Mouse (Mus musculus): ENCODE measurements around the gene 4930453N24Rik. TPM values are rescaled to one million over a fixed set of nuclear protein-coding genes. Genes with fewer than 3 reads are reported as not detected.

4930453N24Rik gene
- polyA plus RNA-seq, 1 experiment: 16.3 TPM

DNA sequence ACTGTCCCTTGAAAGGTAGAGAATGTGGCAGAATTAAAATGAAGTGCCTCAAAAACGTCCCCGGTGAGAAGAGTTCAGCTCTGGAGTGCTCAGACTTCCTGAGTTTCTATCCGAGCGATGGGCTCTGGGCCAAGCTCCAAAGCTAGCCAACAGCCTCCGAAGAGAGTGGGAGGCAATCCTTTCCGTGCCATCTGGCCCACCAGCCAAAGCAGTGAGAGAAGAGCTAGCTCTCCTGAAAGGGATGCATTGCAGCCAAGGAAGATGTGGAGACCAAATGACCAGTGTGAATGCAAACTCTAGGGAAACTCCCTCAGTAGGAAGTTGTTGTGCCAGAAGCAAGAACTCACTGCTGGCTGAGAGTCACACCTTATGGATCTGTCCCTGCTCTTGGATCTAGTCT lies 59.1 kb downstream of the 4930453N24Rik start:
- no peak overlapping the region for H3ac ChIP-seq (ENCODE audit: control insufficient read depth, insufficient read length)
- no peak overlapping the region for H3K4me2 ChIP-seq (ENCODE audit: low read depth)
- no peaks in the 10 kb centered on the region for H3K79me2 ChIP-seq (ENCODE audit: control insufficient read depth, insufficient read depth)
- TF ChIP-seq MYOG (IDR thresholded peaks at IDR 0.05; ENCODE audit: control insufficient read depth in 1 of 3, insufficient read depth in 1 of 3, insufficient read length in 2 of 3, low read depth in 2 of 3): no peak
- TF ChIP-seq CEBPB (IDR thresholded peaks at IDR 0.05; ENCODE audit: insufficient read depth, poor library complexity, severe bottlenecking): no peak
- no peak for TF ChIP-seq SRF (IDR thresholded peaks at IDR 0.05; ENCODE audit: control insufficient read depth, insufficient read length, low read depth)
- TF ChIP-seq POLR2AphosphoS2 (IDR thresholded peaks at IDR 0.05; ENCODE audit: insufficient read length, low read depth): no peak
- TF ChIP-seq TCF3 (IDR thresholded peaks at IDR 0.05; ENCODE audit: insufficient read length, low read depth): no peak
- no peak for TF ChIP-seq TCF12 (IDR thresholded peaks at IDR 0.05; ENCODE audit: insufficient read depth, poor library complexity, severe bottlenecking)
- TF ChIP-seq E2F4 (IDR thresholded peaks at IDR 0.05; ENCODE audit: insufficient read depth): no peak
- no peak for TF ChIP-seq REST (IDR thresholded peaks at IDR 0.05; ENCODE audit: insufficient read depth, insufficient read length)
- TF ChIP-seq USF1 (IDR thresholded peaks at IDR 0.05; ENCODE audit: low read depth): no peak
- no peak for TF ChIP-seq MYOD1 (IDR thresholded peaks at IDR 0.05; ENCODE audit: control insufficient read depth in 1 of 3, insufficient read length in 2 of 3, low read depth in 2 of 3)
- TF ChIP-seq POLR2A (IDR thresholded peaks at IDR 0.05; ENCODE audit: insufficient read length, low read depth): no peak
- no peak for TF ChIP-seq MAX (IDR thresholded peaks at IDR 0.05; ENCODE audit: low read depth)
- H3K4me3 ChIP-seq: no peak overlapping the region
- H3K27me3 ChIP-seq (ENCODE audit: control insufficient read depth, insufficient read depth, insufficient read length): no peaks in the 10 kb centered on the region
- H3K36me3 ChIP-seq (ENCODE audit: control insufficient read depth, insufficient read depth): no peaks in the 10 kb centered on the region

Other genes starting within 250 kb of the 4930453N24Rik start
- not detected for gene Csnka2ip, start 168.8 kb downstream of the 4930453N24Rik start, polyA plus RNA-seq (2012; fragmentation: generic; extraction: Trizol)
- gene Zfp654, start 80.5 kb upstream of the 4930453N24Rik start, polyA plus RNA-seq (2012; fragmentation: generic; extraction: Trizol): 1.3 TPM
- gene Cggbp1, start 80.8 kb upstream of the 4930453N24Rik start, polyA plus RNA-seq (2012; fragmentation: generic; extraction: Trizol): 20.5 TPM

All from myocyte (in vitro differentiated cells).